Mouse (Mus musculus) activated CD4-positive, CD25-positive, alpha-beta regulatory T cell, adult 9 weeks (primary cell): ENCODE results near the gene Serpina1c. TPM values are rescaled to one million over a fixed set of nuclear protein-coding genes. Genes with fewer than 3 reads are reported as not detected.

Experiments
- polyA plus RNA-seq: library from polyadenylated mRNA; unstranded; fragments of 100-300 nt; shearing (Covaris generic); gene quantifications from one replicate; pipeline ENCODE4 v1.2.1, GENCODE M21; 2017

Serpina1c gene
- not detected for polyA plus RNA-seq

GRCm38 (mm10) chr12:103904837-103905340 lies at the start of gene Serpina1c:
Serpina1c (minus strand) TSS chr12:103904887.

GRCm38 (mm10) chr12:103863101-103863974 lies 41.3 kb downstream of the Serpina1c start, which contains the start of gene Serpina1a:
Serpina1a (minus strand) TSS chr12:103863562.

Other genes starting within 250 kb of the Serpina1c start
- gene Serpina6, start 247.7 kb downstream of the Serpina1c start, polyA plus RNA-seq, result not detected
- not detected for gene Serpina16, start 228.7 kb downstream of the Serpina1c start, polyA plus RNA-seq
- not detected for gene Serpina1f, start 209.4 kb downstream of the Serpina1c start, polyA plus RNA-seq
- not detected for gene Serpina1d, start 131.3 kb downstream of the Serpina1c start, polyA plus RNA-seq
- gene Serpina1b, start 74.5 kb downstream of the Serpina1c start, polyA plus RNA-seq, result not detected
- gene Serpina1a, start 41.3 kb downstream of the Serpina1c start, polyA plus RNA-seq, result not detected
- not detected for gene Serpina1e, start 54.1 kb upstream of the Serpina1c start, polyA plus RNA-seq
- not detected for gene Serpina11, start 85.1 kb upstream of the Serpina1c start, polyA plus RNA-seq
- 2.3 TPM for gene Serpina9, start 108.9 kb upstream of the Serpina1c start, polyA plus RNA-seq
- not detected for gene Serpina12, start 139.6 kb upstream of the Serpina1c start, polyA plus RNA-seq
- not detected for gene Serpina5, start 196.2 kb upstream of the Serpina1c start, polyA plus RNA-seq
- gene Serpina3a, start 207.8 kb upstream of the Serpina1c start, polyA plus RNA-seq, result not detected
- not detected for gene Serpina3b, start 223.1 kb upstream of the Serpina1c start, polyA plus RNA-seq
- not detected for gene Serpina3c, start 249.0 kb upstream of the Serpina1c start, polyA plus RNA-seq